Mouse (Mus musculus) forebrain, embryonic 14.5 days (tissue): ENCODE measurements around the gene Serinc5. TPM values are rescaled to one million over a fixed set of nuclear protein-coding genes. Genes with fewer than 3 reads are reported as not detected.

Experiments
- ATAC-seq: fragments of 200-750 bp; cut with Nextera tagmentation; 2 replicates; pipeline ENCODE4 v1.8.0; 2017; ENCODE audit warnings: mild to moderate bottlenecking, moderate library complexity
- DNase-seq: peaks from one replicate; pipeline ENCODE4 v3.0.0-alpha.2; 2015; ENCODE audit warnings: low spot score
- H3K27ac ChIP-seq: fragments of 300-500 bp; sonication (generic); 2 replicates; pipeline ENCODE4 v1.5.1; 2014; ENCODE audit warnings: low read depth, mild to moderate bottlenecking, control low read depth, low read length, moderate library complexity
- H3K27me3 ChIP-seq: fragments of 300-500 bp; sonication (generic); replicated peaks from 2 replicates; pipeline ENCODE4 v1.6.1; 2014; ENCODE audit warnings: low read length, control low read depth, mixed read lengths; ENCODE audit not compliant: control insufficient read depth, insufficient read depth
- H3K36me3 ChIP-seq: fragments of 300-500 bp; sonication (generic); 2 replicates; pipeline ENCODE4 v1.6.1; 2014; ENCODE audit warnings: low read length, control low read depth; ENCODE audit not compliant: control insufficient read depth, insufficient read depth
- H3K4me1 ChIP-seq: fragments of 300-500 bp; sonication (generic); 2 replicates; pipeline ENCODE4 v1.6.1; 2014; ENCODE audit warnings: antibody characterized with exemption, low read length, control low read depth; ENCODE audit not compliant: control insufficient read depth, insufficient read depth
- H3K4me2 ChIP-seq: fragments of 300-500 bp; sonication (generic); 2 replicates; pipeline ENCODE4 v1.6.1; 2014; ENCODE audit warnings: mild to moderate bottlenecking, control low read depth, low read length
- H3K4me3 ChIP-seq: fragments of 300-500 bp; sonication (generic); 2 replicates; pipeline ENCODE4 v1.5.1; 2014; ENCODE audit warnings: low read depth, low read length, control low read depth
- H3K9ac ChIP-seq: fragments of 300-500 bp; sonication (generic); 2 replicates; pipeline ENCODE4 v1.6.1; 2014; ENCODE audit warnings: mild to moderate bottlenecking, low read length, control low read depth, moderate library complexity
- H3K9me3 ChIP-seq: fragments of 300-500 bp; sonication (generic); replicated peaks from 2 replicates; pipeline ENCODE4 v1.6.1; 2016; ENCODE audit warnings: low read length, control low read depth, mixed read lengths; ENCODE audit not compliant: control insufficient read depth
- WGBS: fragments of 180-500 bp; shearing (Covaris S2); extraction: QIAGEN DNeasy Blood & Tissue Kit; methylation state at CpG from one replicate; pipeline ENCODE4 v1.1.7; 2014; 5-methylcytosine and 5-hydroxymethylcytosine counted together
- polyA plus RNA-seq: library from polyadenylated mRNA; unstranded; fragments of >200 nt; fragmentation: Nextera tagmentation; extraction: Ambion mirVana; gene quantifications from 2 replicates; pipeline ENCODE4 v1.2.1, GENCODE M21; 2014

Serinc5 gene
- polyA plus RNA-seq, 1 experiment from 2014 or later = 13.7 TPM

- Histone ChIP-seq H3K27ac (no peak overlapping the region), H3K9me3 (no peaks in the 10 kb centered on the region), H3K36me3 (no peaks in the 10 kb centered on the region), H3K9ac (no peak overlapping the region), H3K4me3 (no peak overlapping the region), H3K4me1 (no peaks in the 10 kb centered on the region), H3K27me3 (no peaks in the 10 kb centered on the region), H3K4me2 (no peak overlapping the region)
- WGBS = 84% methylated on average over 5 of the region's 5 CpGs
- ATAC-seq (no peak), DNase-seq (no peak)
Observed at GRCm38 (mm10) chr13:92743337-92743736, 132.4 kb downstream of the Serinc5 start.

- H3K4me2 ChIP-seq = peak overlapping the region; percentile 20
- peak; percentile 93 for DNase-seq
- 0 out of 2 replicates have a peak overlapping the region, but pooled peaks have one; percentile 77 for H3K27ac ChIP-seq
- peaks cover 5% of the 10 kb centered on the region; the same call in 1 of the 2 replicates for H3K4me1 ChIP-seq
- H3K9ac ChIP-seq = no peak overlapping the region
- H3K36me3 ChIP-seq = no peaks in the 10 kb centered on the region
- no peak overlapping the region for H3K4me3 ChIP-seq
- no peaks in the 10 kb centered on the region for H3K9me3 ChIP-seq
- H3K27me3 ChIP-seq = no peaks in the 10 kb centered on the region
- WGBS = 13% methylated on average over 7 of the region's 7 CpGs
- peak; percentile 68 for ATAC-seq
Observed at GRCm38 (mm10) chr13:92750976-92751518, 140.2 kb downstream of the Serinc5 start.

GRCm38 (mm10) chr13:92751726-92752565, 141.1 kb downstream of the Serinc5 start:
- H3K4me1 ChIP-seq = peaks cover 5% of the 10 kb centered on the region; the same call in 1 of the 2 replicates
- DNase-seq (peak; percentile 98), ATAC-seq (peak; percentile 91)
- 0 out of 2 replicates have a peak overlapping the region, but pooled peaks have one; percentile 18 for H3K4me2 ChIP-seq
- H3K4me3 ChIP-seq = no peak overlapping the region
- H3K9ac ChIP-seq = no peak overlapping the region
- no peaks in the 10 kb centered on the region for H3K9me3 ChIP-seq
- H3K27me3 ChIP-seq = no peaks in the 10 kb centered on the region
- WGBS = 34% methylated on average over 21 of the region's 21 CpGs
- H3K36me3 ChIP-seq = no peaks in the 10 kb centered on the region
- peak overlapping the region; percentile 77 for H3K27ac ChIP-seq

DNA sequence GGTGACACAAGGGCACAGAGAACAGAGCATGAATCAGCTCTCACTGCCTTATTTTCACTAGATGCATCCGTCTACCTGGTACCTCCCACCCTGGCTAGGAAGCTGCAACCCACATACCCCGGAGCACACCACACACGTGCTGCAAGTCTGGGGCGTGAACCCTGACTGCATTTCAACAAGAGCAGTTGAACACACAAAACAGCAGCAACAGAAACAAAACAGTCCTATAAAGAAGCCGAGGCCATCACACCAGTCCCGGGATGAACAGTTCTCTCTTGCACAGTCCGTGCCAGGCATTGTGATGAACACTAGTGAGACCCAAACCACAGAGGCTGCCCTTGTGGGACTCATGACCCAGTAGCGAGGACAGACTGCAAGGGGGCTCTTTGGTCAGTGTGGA, 142.8 kb downstream of the Serinc5 start:
- ATAC-seq = no peak
- WGBS = 86% methylated on average over 8 of the region's 8 CpGs

DNA sequence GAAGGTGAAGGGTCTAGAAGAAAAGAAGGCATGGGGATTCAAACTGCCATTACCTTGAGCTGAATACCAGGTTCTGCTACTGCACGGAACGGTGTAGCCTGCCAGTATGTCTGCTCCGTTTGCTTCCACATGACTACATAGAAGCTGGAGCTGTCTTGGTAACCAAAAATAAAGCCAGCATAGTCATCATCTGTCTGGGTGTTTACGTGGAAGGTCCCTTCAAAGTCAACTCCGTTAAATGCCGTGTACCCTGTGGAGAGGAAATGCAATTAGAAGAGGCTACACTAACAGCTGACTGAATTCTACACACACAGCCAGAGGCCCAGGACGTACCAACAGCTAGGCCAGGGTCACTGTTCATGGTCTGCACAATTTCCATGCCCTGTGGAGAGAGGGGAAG, 144.1 kb downstream of the Serinc5 start:
- Histone ChIP-seq H3K27me3 (no peaks in the 10 kb centered on the region), H3K4me2 (no peak overlapping the region), H3K4me3 (no peak overlapping the region), H3K9me3 (no peaks in the 10 kb centered on the region), H3K4me1 (peaks cover 5% of the 10 kb centered on the region; the same call in 1 of the 2 replicates), H3K27ac (no peak overlapping the region), H3K9ac (no peak overlapping the region), H3K36me3 (no peaks in the 10 kb centered on the region)
- WGBS = 58% methylated on average over 7 of the region's 7 CpGs
- ATAC-seq (no peak), DNase-seq (no peak)

More for the DNA sequence above, 142.8 kb downstream of the Serinc5 start:
- DNase-seq = no peak
- Histone ChIP-seq H3K4me3 (no peak overlapping the region), H3K27ac (no peak overlapping the region), H3K4me2 (no peak overlapping the region), H3K36me3 (no peaks in the 10 kb centered on the region), H3K27me3 (no peaks in the 10 kb centered on the region), H3K4me1 (peaks cover 5% of the 10 kb centered on the region; the same call in 1 of the 2 replicates), H3K9ac (no peak overlapping the region), H3K9me3 (no peaks in the 10 kb centered on the region)

GRCm38 (mm10) chr13:92757972-92758585, 147.2 kb downstream of the Serinc5 start:
- Histone ChIP-seq H3K4me3 (no peak overlapping the region), H3K4me1 (no peaks in the 10 kb centered on the region)
- no peak for ATAC-seq

DNA sequence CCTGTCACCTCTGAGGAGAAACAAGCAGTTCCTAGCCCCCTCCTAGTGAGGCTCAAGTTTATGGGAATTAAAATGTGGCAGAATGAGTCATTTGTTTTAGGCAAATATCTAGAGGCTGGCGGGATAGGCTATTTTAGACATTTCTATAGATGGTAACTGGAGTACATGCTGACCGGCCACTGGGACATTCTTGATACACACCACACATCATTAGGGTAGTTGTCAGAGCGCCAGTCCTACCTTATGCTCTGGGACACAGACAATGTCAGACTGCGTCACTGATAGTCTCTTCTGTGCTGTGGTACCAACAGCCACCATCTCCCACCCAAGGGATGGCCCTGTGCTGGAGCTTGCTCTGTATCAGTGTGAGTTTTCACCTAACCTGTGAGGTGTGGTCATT, 148.2 kb downstream of the Serinc5 start:
- ATAC-seq = no peak
- WGBS = 91% methylated on average over 4 of the region's 4 CpGs

More at GRCm38 (mm10) chr13:92757972-92758585, 147.2 kb downstream of the Serinc5 start:
- Histone ChIP-seq H3K4me2 (no peak overlapping the region), H3K36me3 (no peaks in the 10 kb centered on the region), H3K9me3 (no peaks in the 10 kb centered on the region), H3K27me3 (no peaks in the 10 kb centered on the region), H3K9ac (no peak overlapping the region), H3K27ac (no peak overlapping the region)
- WGBS = 89% methylated on average over 12 of the region's 12 CpGs
- DNase-seq = no peak

DNA sequence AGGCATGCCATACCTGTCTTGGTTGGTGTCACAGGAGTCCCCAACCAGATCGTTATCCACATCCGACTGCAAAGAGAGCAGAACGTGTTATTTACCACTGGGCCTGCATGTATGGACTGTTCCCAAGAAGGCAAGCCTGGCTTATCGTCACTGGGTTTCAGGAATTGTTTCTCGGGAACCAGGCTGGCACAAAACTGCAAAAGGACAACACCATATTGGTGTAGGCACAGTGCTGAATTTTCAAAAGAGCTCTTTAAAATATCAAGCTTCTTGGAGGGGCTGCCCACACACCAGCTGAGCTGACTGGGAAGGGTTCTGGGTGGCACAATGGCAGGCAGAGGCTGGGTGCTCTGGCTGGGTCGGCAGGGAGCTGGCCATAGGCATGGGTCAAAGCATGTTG, 149.6 kb downstream of the Serinc5 start:
- Histone ChIP-seq H3K27me3 (no peaks in the 10 kb centered on the region), H3K4me1 (no peaks in the 10 kb centered on the region), H3K27ac (no peak overlapping the region), H3K9ac (no peak overlapping the region), H3K4me3 (no peak overlapping the region), H3K36me3 (no peaks in the 10 kb centered on the region), H3K4me2 (no peak overlapping the region), H3K9me3 (no peaks in the 10 kb centered on the region)
- ATAC-seq (no peak), DNase-seq (no peak)
- 84% methylated on average over 6 of the region's 6 CpGs for WGBS

More for the DNA sequence above, 148.2 kb downstream of the Serinc5 start:
- H3K4me1 ChIP-seq = no peaks in the 10 kb centered on the region
- H3K27ac ChIP-seq = no peak overlapping the region
- H3K9me3 ChIP-seq = no peaks in the 10 kb centered on the region
- no peak overlapping the region for H3K4me3 ChIP-seq
- H3K4me2 ChIP-seq = no peak overlapping the region
- H3K27me3 ChIP-seq = no peaks in the 10 kb centered on the region
- no peak for DNase-seq
- no peak overlapping the region for H3K9ac ChIP-seq
- H3K36me3 ChIP-seq = no peaks in the 10 kb centered on the region
